Mouse (Mus musculus) midbrain, embryonic 15.5 days (tissue): ENCODE measurements around the gene Gm11084. TPM values are rescaled to one million over a fixed set of nuclear protein-coding genes. Genes with fewer than 3 reads are reported as not detected.

Experiments
- ATAC-seq: fragments of 200-750 bp; cut with Nextera tagmentation; replicated peaks from 2 replicates; pipeline ENCODE4 v1.8.0; 2017; ENCODE audit warnings: moderate TSS enrichment
- H3K27ac ChIP-seq: fragments of 300-500 bp; sonication (generic); 2 replicates; pipeline ENCODE4 v1.5.1; 2015; ENCODE audit warnings: mild to moderate bottlenecking, inconsistent platforms
- H3K27me3 ChIP-seq: fragments of 300-500 bp; sonication (generic); replicated peaks from 2 replicates; pipeline ENCODE4 v1.6.1; 2015; ENCODE audit warnings: inconsistent platforms
- H3K36me3 ChIP-seq: fragments of 300-500 bp; sonication (generic); replicated peaks from 2 replicates; pipeline ENCODE4 v1.6.1; 2015; ENCODE audit warnings: inconsistent platforms
- H3K4me1 ChIP-seq: fragments of 300-500 bp; sonication (generic); 2 replicates; pipeline ENCODE4 v1.6.1; 2015; ENCODE audit warnings: inconsistent platforms
- H3K4me2 ChIP-seq: fragments of 300-500 bp; sonication (generic); 2 replicates; pipeline ENCODE4 v1.6.1; 2015; ENCODE audit warnings: inconsistent platforms, mild to moderate bottlenecking, moderate library complexity
- H3K4me3 ChIP-seq: fragments of 300-500 bp; sonication (generic); 2 replicates; pipeline ENCODE4 v1.5.1; 2015; ENCODE audit warnings: mild to moderate bottlenecking, inconsistent platforms
- H3K9ac ChIP-seq: fragments of 300-500 bp; sonication (generic); 2 replicates; pipeline ENCODE4 v1.6.1; 2015; ENCODE audit warnings: mild to moderate bottlenecking, inconsistent platforms
- H3K9me3 ChIP-seq: fragments of 300-500 bp; sonication (generic); 2 replicates; pipeline ENCODE4 v1.6.1; 2016; ENCODE audit warnings: inconsistent platforms
- WGBS: fragments of 180-500 bp; shearing (Covaris S2); methylation state at CpG from one replicate; pipeline ENCODE4 v1.1.7; 2015; ENCODE audit warnings: mixed read lengths; 5-methylcytosine and 5-hydroxymethylcytosine counted together
- polyA plus RNA-seq: library from polyadenylated mRNA; unstranded; fragments of >200 nt; fragmentation: Nextera tagmentation; extraction: Ambion mirVana; gene quantifications from 2 replicates; pipeline ENCODE4 v1.2.1, GENCODE M21; 2015

The Gm11084 gene
- polyA plus RNA-seq, 1 experiment from 2014 or later = not detected

GRCm38 (mm10) chr2:72977272-72977671 lies 9.2 kb downstream of the Gm11084 start:
- Histone ChIP-seq H3K27me3 (no peaks in the 10 kb centered on the region), H3K4me1 (peaks cover 30% of the 10 kb centered on the region), H3K27ac (no peak overlapping the region), H3K9me3 (no peaks in the 10 kb centered on the region), H3K4me3 (peak overlapping the region; percentile 18; the same call in 1 of the 2 replicates), H3K36me3 (no peaks in the 10 kb centered on the region), H3K4me2 (peak overlapping the region; percentile 29), H3K9ac (no peak overlapping the region)
- ATAC-seq = no peak
- WGBS = 77% methylated on average over 1 of the region's 1 CpGs

GRCm38 (mm10) chr2:72976036-72976435 lies 10.5 kb downstream of the Gm11084 start:
- no peaks in the 10 kb centered on the region for H3K27me3 ChIP-seq
- H3K4me2 ChIP-seq = no peak overlapping the region; the same call in 1 of the 2 replicates
- no peak overlapping the region for H3K27ac ChIP-seq
- H3K9me3 ChIP-seq = no peaks in the 10 kb centered on the region
- H3K9ac ChIP-seq = no peak overlapping the region
- peaks cover 3% of the 10 kb centered on the region; the same call in 1 of the 2 replicates for H3K36me3 ChIP-seq
- peaks cover 24% of the 10 kb centered on the region for H3K4me1 ChIP-seq
- H3K4me3 ChIP-seq = no peak overlapping the region
- no peak for ATAC-seq

- WGBS = 93% methylated on average over 6 of the region's 6 CpGs
- no peak for ATAC-seq
- Histone ChIP-seq H3K27ac (no peak overlapping the region), H3K4me1 (peaks cover 17% of the 10 kb centered on the region), H3K36me3 (peaks cover 14% of the 10 kb centered on the region; the same call in 1 of the 2 replicates), H3K27me3 (no peaks in the 10 kb centered on the region), H3K4me2 (no peak overlapping the region), H3K9me3 (no peaks in the 10 kb centered on the region), H3K9ac (no peak overlapping the region), H3K4me3 (no peak overlapping the region)
Observed at GRCm38 (mm10) chr2:72970831-72971230, 15.7 kb downstream of the Gm11084 start.

GRCm38 (mm10) chr2:72970302-72970701 lies 16.2 kb downstream of the Gm11084 start:
- ATAC-seq = no peak
- 96% methylated on average over 4 of the region's 4 CpGs for WGBS
- no peaks in the 10 kb centered on the region for H3K9me3 ChIP-seq

GRCm38 (mm10) chr2:72968536-72968935 lies 18.0 kb downstream of the Gm11084 start:
- Histone ChIP-seq H3K27me3 (no peaks in the 10 kb centered on the region), H3K36me3 (peaks cover 14% of the 10 kb centered on the region; the same call in 1 of the 2 replicates), H3K4me2 (no peak overlapping the region), H3K27ac (no peak overlapping the region), H3K4me3 (no peak overlapping the region), H3K4me1 (0 out of 2 replicates have a peak, but pooled peaks cover 11% of the 10 kb centered on the region), H3K9me3 (no peaks in the 10 kb centered on the region), H3K9ac (no peak overlapping the region)
- no peak for ATAC-seq
- 88% methylated on average over 1 of the region's 1 CpGs for WGBS

More at GRCm38 (mm10) chr2:72970302-72970701, 16.2 kb downstream of the Gm11084 start:
- Histone ChIP-seq H3K27me3 (no peaks in the 10 kb centered on the region), H3K4me1 (peaks cover 14% of the 10 kb centered on the region; the same call in 1 of the 2 replicates), H3K4me3 (no peak overlapping the region), H3K4me2 (no peak overlapping the region), H3K9ac (no peak overlapping the region), H3K27ac (no peak overlapping the region), H3K36me3 (peaks cover 14% of the 10 kb centered on the region; the same call in 1 of the 2 replicates)

- no peaks in the 10 kb centered on the region for H3K9me3 ChIP-seq
Observed at GRCm38 (mm10) chr2:72965450-72965849, 21.1 kb downstream of the Gm11084 start.

GRCm38 (mm10) chr2:72956415-72956814 lies 30.1 kb downstream of the Gm11084 start:
- no peak overlapping the region for H3K9ac ChIP-seq
- ATAC-seq = no peak
- WGBS = 94% methylated on average over 3 of the region's 3 CpGs
- no peaks in the 10 kb centered on the region for H3K9me3 ChIP-seq
- H3K4me1 ChIP-seq = no peaks in the 10 kb centered on the region
- H3K4me3 ChIP-seq = no peak overlapping the region
- no peaks in the 10 kb centered on the region for H3K27me3 ChIP-seq
- H3K27ac ChIP-seq = no peak overlapping the region
- no peaks in the 10 kb centered on the region for H3K36me3 ChIP-seq
- H3K4me2 ChIP-seq = no peak overlapping the region

More at GRCm38 (mm10) chr2:72965450-72965849, 21.1 kb downstream of the Gm11084 start:
- peaks cover 5% of the 10 kb centered on the region; the same call in 1 of the 2 replicates for H3K36me3 ChIP-seq
- H3K4me3 ChIP-seq = no peak overlapping the region
- no peak for ATAC-seq
- 90% methylated on average over 2 of the region's 2 CpGs for WGBS
- 0 out of 2 replicates have a peak, but pooled peaks cover 11% of the 10 kb centered on the region for H3K4me1 ChIP-seq
- no peak overlapping the region for H3K4me2 ChIP-seq
- no peaks in the 10 kb centered on the region for H3K27me3 ChIP-seq
- no peak overlapping the region for H3K27ac ChIP-seq
- H3K9ac ChIP-seq = no peak overlapping the region

- no peak for ATAC-seq
- Histone ChIP-seq H3K36me3 (no peaks in the 10 kb centered on the region), H3K4me1 (no peaks in the 10 kb centered on the region), H3K27ac (no peak overlapping the region), H3K4me2 (no peak overlapping the region), H3K9me3 (no peaks in the 10 kb centered on the region), H3K9ac (no peak overlapping the region), H3K27me3 (no peaks in the 10 kb centered on the region), H3K4me3 (no peak overlapping the region)
- 98% methylated on average over 3 of the region's 3 CpGs for WGBS
Observed at GRCm38 (mm10) chr2:72952979-72953378, 33.5 kb downstream of the Gm11084 start.

GRCm38 (mm10) chr2:72935937-72936336 lies 50.6 kb downstream of the Gm11084 start:
- Histone ChIP-seq H3K9ac (no peak overlapping the region), H3K4me1 (no peaks in the 10 kb centered on the region), H3K27me3 (no peaks in the 10 kb centered on the region), H3K4me2 (no peak overlapping the region), H3K27ac (no peak overlapping the region), H3K4me3 (no peak overlapping the region), H3K9me3 (no peaks in the 10 kb centered on the region), H3K36me3 (0 out of 2 replicates have a peak, but pooled peaks cover 4% of the 10 kb centered on the region)
- 18% methylated on average over 1 of the region's 1 CpGs for WGBS
- no peak for ATAC-seq

- H3K4me1 ChIP-seq = no peaks in the 10 kb centered on the region
- H3K27ac ChIP-seq = no peak overlapping the region
- H3K9ac ChIP-seq = no peak overlapping the region
- no peak for ATAC-seq
- no peak overlapping the region for H3K4me3 ChIP-seq
- no peaks in the 10 kb centered on the region for H3K9me3 ChIP-seq
- 0 out of 2 replicates have a peak, but pooled peaks cover 4% of the 10 kb centered on the region for H3K36me3 ChIP-seq
- no peak overlapping the region for H3K4me2 ChIP-seq
- H3K27me3 ChIP-seq = no peaks in the 10 kb centered on the region
Observed at GRCm38 (mm10) chr2:72932186-72932585, 54.3 kb downstream of the Gm11084 start.

- no peaks in the 10 kb centered on the region for H3K9me3 ChIP-seq
- no peaks in the 10 kb centered on the region for H3K36me3 ChIP-seq
- no peak for ATAC-seq
- H3K4me1 ChIP-seq = no peaks in the 10 kb centered on the region
- H3K4me3 ChIP-seq = no peak overlapping the region
- no peak overlapping the region for H3K9ac ChIP-seq
- no peak overlapping the region for H3K4me2 ChIP-seq
- no peak overlapping the region for H3K27ac ChIP-seq
- WGBS = 70% methylated on average over 10 of the region's 10 CpGs
- H3K27me3 ChIP-seq = no peaks in the 10 kb centered on the region
Observed at GRCm38 (mm10) chr2:72924981-72925380, 61.5 kb downstream of the Gm11084 start.
